Mouse (Mus musculus) cerebellum, postnatal 4 days (tissue): ENCODE results near the gene Tbc1d9b.
A peak's percentile ranks its signal among the peaks of the same experiment; 100 is the strongest.

ENCODE experiments used
- DNase-seq, 2 experiments: peaks; one replicate each; pipeline ENCODE4 v3.0.0; 2022; ENCODE audit warnings: low spot score in 2 of 2, mixed read lengths in 1 of 2

The Tbc1d9b gene

DNA sequence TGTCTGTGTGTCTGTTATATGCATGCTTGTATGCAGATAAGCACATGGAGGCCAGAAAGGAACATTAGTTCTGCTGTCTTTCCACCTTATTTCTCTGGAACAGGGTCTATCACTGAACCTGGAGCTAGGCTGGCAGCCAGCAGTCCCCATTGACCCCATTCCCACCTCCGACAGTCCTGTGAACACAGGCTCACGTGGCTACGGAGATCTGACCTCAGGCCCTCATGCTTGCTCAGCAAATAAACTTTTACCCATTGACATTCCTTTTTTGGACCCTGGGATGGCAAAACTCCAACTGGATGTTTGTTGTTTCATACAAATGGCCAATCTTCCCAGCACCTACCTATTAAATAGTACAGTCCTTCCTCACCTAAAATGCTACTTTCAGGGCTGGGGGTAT, 45.2 kb downstream of the Tbc1d9b start:
- DNase-seq = no peak

GRCm38 (mm10) chr11:50177111-50177510, 45.9 kb downstream of the Tbc1d9b start:
- no peak for DNase-seq

DNA sequence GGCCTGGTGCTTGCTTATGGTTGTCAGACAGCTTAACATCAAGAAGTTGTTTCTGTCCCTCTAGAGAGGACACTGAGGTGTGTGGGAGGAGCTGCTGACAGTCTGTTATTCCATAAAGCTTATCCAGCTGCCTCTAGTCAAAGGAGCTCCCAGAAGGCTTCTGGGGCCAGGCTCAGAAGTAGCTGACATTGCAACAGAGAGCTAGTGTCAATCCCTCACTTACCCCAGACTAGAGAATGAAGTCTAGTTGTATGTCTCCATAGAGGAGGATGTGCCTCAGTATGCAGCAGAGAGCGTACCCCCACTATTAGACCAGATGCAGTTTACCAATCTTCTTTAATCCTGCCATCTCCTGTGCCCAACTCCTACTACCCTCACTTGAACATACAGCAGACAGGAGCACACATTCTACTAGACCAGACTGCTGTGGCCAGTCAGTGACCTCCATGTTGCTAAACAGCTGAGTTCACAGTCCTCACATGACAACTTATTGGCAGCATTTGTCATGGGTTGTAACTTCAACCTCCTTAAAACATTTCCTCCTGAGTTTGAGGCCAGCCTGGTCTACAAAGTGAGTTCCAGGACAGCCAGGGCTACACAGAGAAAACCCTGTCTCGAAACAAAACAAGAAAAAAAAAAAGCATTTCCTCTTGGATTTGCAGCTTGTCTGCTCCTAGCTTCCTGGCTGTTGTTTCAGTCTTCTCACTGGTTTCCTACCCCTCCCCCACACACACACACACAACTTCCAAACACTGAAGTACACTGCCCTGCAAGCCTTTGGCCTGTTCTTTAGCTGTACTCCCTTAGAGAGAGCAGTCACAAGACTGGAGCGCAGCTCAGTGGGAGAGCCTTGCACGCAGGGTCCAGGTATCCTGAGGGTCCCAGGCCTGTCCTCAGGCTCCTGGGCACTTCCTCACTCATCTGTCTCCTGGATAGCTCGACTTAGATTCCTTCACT, 47.6 kb downstream of the Tbc1d9b start:
- no peak for DNase-seq

DNA sequence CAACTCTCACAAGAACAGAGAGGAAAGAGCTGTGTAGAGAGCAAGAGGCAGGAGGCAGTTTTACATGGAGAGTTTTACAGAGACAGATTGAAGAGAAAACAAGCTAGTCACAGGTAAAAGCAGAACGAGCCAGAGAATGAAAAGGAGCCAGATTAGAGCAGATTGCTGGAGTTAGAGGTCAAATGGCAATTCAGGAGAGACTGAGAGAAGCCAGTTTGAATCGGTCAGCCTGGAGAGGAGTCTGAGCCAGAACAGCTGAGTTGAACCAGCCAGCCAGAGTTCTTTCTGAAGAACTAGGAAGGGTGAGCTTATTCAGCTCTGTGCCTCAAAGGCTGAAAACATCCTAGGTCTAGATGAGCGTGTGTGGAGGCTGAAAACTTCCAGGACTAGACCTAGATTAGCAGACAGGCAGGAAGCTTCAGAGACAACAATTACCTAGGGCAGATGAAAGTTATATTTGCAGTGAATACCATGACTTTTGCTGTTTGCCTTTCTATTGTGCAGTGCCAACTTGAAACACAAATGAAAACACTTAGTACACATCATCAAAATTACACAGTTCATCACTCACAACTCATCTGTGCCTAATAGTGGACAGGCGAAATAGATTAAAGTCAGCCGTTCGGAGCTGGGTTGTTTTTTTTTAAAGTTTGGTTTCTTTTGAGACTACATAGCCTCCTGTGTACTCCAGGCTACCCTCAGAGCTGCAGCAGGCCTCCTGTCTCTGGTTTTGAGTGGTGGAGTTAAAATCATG, 49.5 kb downstream of the Tbc1d9b start:
- DNase-seq = no peak

- no peak for DNase-seq
Measured at GRCm38 (mm10) chr11:50182702-50183101, 51.5 kb downstream of the Tbc1d9b start.

DNA sequence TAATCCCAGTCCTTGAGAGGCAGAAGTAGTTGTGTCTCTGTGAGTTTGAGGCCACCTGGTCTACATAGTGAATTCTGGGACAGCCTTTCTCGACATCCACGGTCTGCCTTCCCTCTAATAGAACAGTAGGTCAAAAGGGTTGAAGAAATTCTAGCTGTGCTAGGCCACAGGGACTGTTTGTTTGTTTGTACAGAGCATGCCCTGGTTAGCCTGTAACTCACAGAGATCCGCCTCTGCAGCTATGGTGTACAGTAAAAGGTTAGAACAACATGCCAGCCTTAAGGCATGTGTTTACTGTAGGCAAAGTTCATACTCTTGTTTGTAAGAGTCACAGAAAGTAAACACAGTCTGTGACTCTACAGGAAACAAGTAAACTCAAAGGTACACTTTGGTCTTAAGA, 53.6 kb downstream of the Tbc1d9b start:
- DNase-seq = no peak

DNA sequence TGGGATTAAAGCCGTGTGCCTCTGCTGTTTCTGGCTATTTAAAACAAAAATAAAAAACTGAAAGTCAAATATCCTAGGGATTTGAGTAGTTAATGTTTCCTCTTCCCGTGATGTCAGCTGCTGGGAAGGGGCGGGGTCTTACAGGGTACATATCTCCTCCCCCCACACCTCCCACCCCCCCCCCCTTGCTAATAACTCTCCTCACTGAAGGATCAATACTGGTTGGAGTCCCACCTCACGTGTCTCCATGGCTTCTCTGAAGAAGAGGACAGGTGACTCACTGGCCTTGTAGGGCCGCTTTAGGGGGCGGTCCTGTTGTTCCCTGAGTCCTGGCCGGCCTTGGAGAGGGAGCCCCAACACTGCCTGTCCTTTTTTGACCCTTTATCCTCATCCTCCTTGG, 57.5 kb downstream of the Tbc1d9b start:
- DNase-seq = no peak

- no peak for DNase-seq
Measured at GRCm38 (mm10) chr11:50190362-50190761, 59.2 kb downstream of the Tbc1d9b start.

DNA sequence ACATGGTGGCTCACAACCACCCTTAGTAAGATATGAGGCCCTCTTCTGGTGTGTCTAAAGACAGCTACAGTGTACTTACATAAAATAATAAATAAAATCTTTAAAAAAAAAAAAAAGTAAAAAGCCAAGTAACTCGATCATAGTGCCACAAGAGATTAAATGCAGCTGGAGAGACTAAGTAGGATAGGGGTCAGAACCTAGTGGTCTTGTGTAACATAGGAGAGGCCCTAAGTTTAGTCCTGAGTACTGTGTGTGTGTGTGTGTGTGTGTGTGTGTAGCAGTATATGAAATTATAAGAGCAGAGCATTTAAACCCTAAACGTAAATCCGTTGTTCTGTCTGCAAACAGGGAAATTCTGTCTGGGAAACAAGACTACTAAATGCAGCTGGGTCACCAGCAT, 61.1 kb downstream of the Tbc1d9b start:
- DNase-seq = no peak

GRCm38 (mm10) chr11:50194070-50194469, 62.9 kb downstream of the Tbc1d9b start:
- no peak for DNase-seq

DNA sequence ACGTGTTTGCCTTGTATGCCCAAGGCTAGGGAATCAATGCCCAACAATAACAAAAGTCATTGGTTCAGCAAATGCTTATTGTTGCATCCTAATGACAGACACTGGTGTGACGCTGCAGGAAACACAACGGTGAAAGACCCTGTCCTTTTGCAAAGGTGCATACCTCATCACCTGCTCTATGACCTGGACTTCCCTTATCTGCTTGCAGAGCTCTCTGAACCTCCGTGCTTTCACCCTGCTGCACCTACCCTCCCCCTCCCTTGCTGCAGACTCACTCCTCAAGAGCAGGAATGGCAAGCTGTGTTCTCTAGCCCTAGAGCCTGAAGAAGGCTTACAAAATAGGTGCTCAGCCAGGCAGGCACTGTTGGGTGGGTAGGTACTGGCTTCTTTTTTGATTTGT, 63.6 kb downstream of the Tbc1d9b start:
- no peak for DNase-seq

GRCm38 (mm10) chr11:50197500-50197899, 66.3 kb downstream of the Tbc1d9b start:
- DNase-seq = no peak

GRCm38 (mm10) chr11:50198219-50198846, 67.1 kb downstream of the Tbc1d9b start:
- DNase-seq = no peak

DNA sequence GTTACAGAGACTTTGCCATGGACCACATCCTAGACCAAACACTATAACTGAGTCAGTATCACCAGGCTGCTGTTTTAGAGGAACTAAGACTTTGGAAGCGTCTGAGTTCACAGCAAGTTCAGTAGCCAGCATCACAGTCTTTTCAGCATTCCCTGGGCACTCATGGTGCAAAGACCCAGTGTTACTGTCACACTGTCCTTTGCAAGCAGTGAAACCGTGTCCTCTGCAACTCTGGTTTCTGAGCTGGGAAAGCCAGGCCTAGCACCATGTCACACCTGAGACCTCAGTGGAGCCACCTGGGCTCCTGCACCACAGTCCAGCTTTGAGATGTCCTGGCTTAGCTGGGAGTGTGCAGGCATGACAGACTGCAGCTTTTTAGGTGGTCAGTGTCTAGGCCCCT, 67.7 kb downstream of the Tbc1d9b start:
- no peak for DNase-seq

- DNase-seq = no peak
Measured at GRCm38 (mm10) chr11:50200613-50201012, 69.4 kb downstream of the Tbc1d9b start.

DNA sequence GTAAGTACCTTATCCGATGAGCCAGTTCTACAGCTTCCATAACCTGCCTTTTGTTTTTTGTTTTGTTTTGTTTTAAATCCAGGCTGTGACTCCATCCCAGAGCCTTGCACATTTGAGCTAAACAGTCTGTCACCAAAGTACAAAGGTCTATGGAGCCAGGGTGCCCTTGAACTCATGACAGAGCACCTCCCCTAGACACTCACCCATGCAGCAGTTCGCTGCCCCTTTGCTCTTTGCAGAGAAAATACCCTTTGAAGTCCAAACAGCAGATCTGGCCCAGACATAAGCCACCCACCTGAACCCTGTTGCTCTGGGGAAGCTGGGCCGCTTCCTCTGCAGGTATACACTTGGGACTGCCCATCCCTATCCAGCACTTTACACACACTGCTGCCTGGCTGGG, 70.4 kb downstream of the Tbc1d9b start:
- DNase-seq = no peak

GRCm38 (mm10) chr11:50203302-50203827, 72.2 kb downstream of the Tbc1d9b start:
- DNase-seq = no peak

- DNase-seq = no peak
Measured at GRCm38 (mm10) chr11:50205434-50205833, 74.2 kb downstream of the Tbc1d9b start.

- DNase-seq = no peak
Measured at GRCm38 (mm10) chr11:50206037-50206436, 74.8 kb downstream of the Tbc1d9b start.

DNA sequence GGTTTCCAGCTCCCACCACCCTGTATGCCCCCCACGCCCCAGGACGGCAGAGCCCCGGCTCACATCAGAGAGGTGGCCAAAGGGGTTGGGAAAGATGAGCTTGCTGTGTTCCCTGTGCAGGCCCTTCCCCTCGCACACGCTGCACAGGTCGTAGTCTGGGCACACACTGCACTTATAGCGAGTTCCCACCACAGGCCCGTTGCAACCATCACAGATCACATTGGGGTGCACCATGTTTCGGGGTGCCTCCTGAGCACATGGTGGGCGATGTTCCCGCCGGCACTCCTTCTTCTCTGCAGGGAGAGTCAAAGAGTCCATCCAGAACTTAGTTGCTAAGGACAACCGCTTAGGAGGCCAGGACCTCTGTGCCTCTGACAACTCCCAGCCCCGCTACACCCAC, 76.1 kb downstream of the Tbc1d9b start:
- no peak for DNase-seq

- no peak for DNase-seq
Measured at GRCm38 (mm10) chr11:50208039-50208438, 76.8 kb downstream of the Tbc1d9b start.

GRCm38 (mm10) chr11:50210101-50210504, 78.9 kb downstream of the Tbc1d9b start:
- peak; percentile 79 to 90 for DNase-seq
